Mouse (Mus musculus) thymus, adult 18-20 months (tissue): Measurements from ENCODE around the gene Rubcnl.

ENCODE experiments used
- DNase-seq, 2 experiments: peaks; one replicate each; pipeline ENCODE4 v3.0.0; 2022; ENCODE audit warnings: mixed read lengths in 2 of 2

Gene Rubcnl

DNA sequence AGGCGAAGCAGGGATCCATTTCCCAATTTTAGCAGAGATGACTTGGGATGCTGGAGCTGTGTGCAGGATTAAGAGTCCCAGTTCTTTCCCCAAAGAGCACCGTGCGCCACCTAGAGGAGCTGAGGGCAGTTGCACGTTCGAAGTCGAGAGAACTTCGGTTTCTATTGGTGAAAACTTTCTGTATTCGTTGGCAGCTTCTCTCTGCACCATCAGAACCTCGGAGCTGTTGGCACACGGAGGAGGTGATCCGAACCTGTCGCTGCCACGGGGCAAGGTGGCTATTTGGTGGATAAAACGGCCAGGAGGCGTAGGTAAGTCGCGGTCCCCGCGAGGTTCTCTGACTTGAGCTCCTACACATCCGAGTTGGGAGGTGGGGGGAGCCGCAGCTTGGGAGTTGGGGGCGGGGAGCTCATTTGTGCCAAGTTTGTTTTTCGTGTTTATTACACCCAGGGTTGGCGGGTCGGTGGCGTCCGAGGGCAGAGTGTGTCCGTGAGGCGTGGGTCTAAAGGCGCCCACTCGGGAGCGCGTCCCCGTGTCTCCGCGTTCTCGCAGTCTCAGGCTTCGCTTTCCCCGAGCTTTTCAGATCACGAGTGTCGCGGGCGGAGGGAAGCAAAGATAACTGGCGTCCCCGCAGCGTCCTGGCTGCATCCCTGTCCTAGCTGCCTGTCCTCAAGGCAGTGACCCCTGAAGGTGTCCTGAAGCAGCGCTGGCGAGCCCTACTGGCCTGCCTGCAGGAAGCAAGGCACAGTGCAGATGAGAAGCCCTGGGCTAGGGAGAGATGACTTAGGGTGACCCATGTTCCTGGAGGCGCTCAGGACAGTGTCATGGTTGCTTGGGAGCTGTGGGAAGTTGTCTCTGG is at the start of gene Rubcnl:
Rubcnl (plus strand) TSS at position 172 of the 859 bp plus-strand sequence.
- DNase-seq = peak; percentile 36 to 44

DNA sequence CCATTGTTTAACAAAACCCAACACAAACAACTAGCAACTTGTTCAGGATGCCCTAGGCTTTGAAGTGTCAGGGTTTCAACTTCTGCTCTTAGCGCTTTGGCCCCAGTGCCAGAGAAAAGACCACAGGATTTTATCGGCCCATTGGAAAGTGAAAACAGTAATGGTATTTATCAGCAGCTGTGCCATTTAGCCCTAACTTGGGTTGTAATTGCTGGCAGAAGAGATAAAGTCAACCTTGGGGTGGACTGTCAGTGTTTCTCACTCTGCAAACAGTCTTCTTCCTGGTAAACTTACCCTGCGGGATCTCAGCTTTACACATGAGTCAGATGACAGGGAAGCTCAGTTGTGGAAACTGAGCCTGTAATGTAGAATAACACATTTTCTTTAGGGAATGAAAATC is 43.6 kb upstream of the Rubcnl start:
- DNase-seq = no peak

DNA sequence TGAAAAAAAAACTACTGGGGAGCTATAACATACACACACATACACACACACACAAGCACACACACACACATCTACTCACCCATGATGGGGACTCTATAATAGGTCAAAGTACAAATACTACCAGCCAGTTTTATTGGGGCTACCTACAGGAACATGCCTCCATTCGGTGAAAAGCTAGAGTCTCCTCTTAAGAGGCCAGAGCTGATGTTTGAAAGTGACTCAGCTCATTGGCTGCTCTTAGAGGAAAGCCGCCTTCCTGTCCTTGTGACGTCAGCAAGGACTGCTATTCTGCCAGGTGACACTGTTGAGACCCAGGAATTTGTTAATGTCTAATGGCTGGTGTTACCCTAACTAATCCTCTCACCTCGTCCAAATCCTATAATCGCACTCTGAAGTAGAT is 43.1 kb upstream of the Rubcnl start:
- DNase-seq = no peak

- DNase-seq = no peak
Measured at GRCm38 (mm10) chr14:74974136-74974651, 41.6 kb upstream of the Rubcnl start.

- no peak for DNase-seq
Measured at GRCm38 (mm10) chr14:74976972-74977371, 38.9 kb upstream of the Rubcnl start.

- DNase-seq = no peak
Measured at GRCm38 (mm10) chr14:74981016-74981415, 34.8 kb upstream of the Rubcnl start.

GRCm38 (mm10) chr14:74983079-74983478 is 32.7 kb upstream of the Rubcnl start:
- no peak for DNase-seq

DNA sequence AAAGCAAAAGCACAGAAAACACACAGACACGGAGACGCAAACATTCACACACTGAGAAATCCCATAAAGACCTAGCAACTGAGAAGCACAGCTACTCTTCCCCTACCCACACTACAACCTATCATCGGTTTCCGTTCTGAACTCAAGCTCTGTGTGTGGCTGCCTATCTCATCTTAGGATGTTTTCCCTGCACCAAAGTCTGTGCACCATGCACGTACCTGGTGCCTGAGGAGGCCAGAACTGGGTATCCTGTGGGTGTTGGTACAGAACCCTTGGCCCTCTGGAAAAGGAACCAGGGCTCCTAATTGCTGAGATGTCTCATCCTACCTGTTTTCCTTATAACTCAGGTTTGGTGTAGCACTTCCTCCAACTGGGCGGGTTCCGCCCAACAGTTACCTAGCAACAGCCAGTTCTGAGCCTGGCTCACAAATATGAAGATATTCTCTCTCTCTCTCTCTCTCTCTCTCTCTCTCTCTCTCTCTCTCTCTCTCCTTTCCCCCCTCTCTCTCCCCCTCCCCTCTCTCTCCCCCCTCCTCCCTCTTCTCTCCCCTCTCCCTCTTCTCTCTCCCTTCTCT is 30.9 kb upstream of the Rubcnl start:
- DNase-seq = no peak

- no peak for DNase-seq
Measured at GRCm38 (mm10) chr14:74985658-74986057, 30.2 kb upstream of the Rubcnl start.

DNA sequence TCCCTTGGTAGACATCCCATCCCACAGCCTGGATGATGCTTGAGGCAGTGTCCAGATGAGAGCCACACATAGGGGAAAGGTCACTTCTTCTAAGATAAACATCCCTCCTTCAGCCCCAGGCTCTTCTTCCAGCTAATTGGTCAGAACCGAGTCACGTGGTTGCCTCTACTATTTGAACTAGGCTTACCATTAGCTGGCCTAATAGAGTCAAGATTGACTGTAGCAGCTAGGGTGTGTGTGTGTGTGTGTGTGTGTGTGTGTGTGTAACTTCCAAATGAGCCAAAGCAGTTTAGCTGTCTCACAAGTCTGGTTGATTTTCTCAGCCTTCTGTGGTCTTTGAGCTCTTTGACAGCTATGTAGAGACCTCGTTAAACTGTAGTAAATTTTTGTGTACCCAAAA is 29.3 kb upstream of the Rubcnl start:
- no peak for DNase-seq

DNA sequence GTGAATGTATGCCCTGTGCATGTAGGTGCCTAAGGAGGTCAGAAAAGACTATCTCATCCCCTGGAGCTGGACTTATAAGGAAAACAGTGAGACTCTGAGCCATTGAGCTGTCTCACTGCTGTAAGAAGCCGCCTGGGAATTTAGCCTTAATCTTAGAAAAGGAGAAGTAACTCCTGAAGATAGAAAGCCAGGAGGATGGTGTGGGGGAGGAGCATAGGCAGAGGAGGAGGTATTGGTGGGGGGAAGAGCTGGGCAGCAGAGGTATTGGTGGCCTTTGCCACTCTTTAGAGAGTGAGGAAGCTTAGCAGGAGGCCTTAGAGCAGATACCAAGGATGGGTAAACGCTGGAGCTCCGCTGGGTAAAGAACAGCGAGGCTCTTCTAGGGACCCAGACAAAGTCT is 26.5 kb upstream of the Rubcnl start:
- DNase-seq = no peak

- no peak for DNase-seq
Measured at GRCm38 (mm10) chr14:74989909-74990308, 25.9 kb upstream of the Rubcnl start.

GRCm38 (mm10) chr14:74990504-74990903 is 25.3 kb upstream of the Rubcnl start:
- DNase-seq = no peak

DNA sequence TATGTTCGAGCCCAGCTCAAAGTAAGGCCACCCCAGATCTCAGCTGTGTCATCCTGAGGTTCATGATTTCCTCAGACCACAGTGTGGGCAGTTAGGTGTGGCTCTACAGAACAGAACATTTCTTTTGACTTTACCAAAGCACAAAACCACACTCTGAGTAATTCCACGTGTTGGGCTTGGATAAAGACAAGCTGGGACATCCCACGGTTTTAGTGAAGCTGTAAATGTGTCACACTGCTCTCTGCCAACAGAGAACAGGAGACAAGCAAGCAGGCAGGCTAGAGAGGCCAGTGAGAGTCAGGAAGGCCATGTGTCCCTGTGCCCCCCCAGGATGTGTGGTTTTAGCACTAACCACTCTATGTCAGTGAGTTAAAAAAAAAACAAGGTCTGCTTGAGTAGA is 19.3 kb upstream of the Rubcnl start:
- DNase-seq = no peak

DNA sequence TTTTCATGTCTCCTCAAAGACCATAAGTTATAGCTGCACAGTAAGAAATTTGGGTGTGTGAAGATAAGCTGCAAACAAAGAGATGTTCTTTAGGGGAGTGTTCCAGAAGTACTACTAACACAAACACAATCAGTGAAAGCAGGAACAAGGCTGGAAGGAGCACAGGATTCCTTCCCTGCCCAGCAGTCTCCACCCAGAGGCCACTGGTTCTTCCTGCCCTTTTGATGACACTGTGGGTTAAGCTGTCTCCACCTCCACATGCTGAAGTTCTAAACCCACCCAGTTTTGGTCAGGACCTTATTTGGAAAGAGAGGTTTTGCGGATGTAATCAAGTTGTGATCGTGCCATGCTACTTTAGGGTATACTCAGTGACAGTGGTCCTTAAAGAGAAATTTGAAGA is 18.8 kb upstream of the Rubcnl start:
- no peak for DNase-seq

DNA sequence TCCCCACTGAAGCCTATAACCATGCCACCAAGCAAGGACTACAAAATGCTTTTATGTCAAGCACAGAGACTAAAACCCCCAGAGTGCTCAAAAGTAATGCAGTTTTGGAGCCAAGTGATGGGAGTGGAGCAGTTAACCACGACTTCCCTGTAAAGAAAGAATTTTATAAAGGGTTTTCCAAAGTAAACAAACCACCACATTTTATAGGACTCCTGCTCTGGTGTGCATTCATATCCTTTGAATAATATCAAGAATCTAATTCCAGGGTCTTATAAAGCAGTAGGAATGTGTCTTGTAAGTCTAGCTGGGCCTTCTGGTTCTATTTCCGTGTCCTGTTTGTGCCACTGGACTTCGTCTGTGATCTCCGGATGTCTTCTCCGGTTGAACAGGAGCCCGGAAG is 14.5 kb upstream of the Rubcnl start:
- no peak for DNase-seq

DNA sequence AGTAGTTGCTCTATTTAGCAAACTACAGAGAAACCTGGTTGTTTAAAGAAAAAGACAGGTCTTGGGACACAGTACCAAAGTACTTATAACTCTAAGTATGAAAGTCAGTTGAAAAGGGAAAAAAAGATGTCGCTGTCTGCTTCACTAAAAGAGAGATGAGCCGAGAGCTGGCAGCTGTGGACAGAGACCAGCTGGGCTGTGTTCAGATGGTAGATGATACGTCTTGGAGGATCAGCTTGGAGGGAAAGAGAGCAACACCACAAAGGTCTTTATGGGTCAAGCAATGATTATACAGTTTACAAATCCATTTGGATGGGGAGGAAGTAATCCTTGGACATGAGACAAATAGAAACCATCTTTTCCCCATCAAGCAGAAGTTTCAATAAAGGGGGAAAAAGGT is 12.5 kb upstream of the Rubcnl start:
- no peak for DNase-seq

- no peak for DNase-seq
Measured at GRCm38 (mm10) chr14:75005478-75006199, 10.2 kb upstream of the Rubcnl start.

GRCm38 (mm10) chr14:75010346-75010745 is 5.5 kb upstream of the Rubcnl start:
- no peak for DNase-seq

GRCm38 (mm10) chr14:75010986-75011655 is 4.7 kb upstream of the Rubcnl start:
- no peak for DNase-seq

- DNase-seq = no peak
Measured at GRCm38 (mm10) chr14:75016715-75017020, 841 bp downstream of the Rubcnl start.

DNA sequence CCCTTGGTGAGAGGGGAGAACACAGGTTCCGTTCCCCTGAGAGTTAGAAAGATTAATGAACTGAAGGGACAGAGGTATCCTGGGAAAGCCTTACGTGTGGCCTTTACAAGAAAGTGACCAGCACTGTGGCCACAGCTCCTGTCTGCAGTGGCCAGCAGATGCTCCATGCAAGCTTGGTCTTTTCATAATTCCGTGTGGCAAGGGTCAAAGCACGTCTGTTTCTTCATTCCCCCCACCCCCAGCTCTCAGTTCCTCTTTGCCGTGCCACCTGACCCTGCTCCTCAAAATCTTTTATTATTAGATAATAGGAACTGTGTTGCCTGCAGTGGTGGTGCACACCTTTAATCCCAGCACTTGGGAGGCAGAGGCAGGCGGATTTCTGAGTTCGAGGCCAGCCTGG is 1.4 kb downstream of the Rubcnl start:
- no peak for DNase-seq
